Mouse (Mus musculus): ENCODE data around the gene Knop1. TPM values are rescaled to one million over a fixed set of nuclear protein-coding genes. Genes with fewer than 3 reads are reported as not detected.
A peak's percentile ranks its signal among the peaks of the same experiment; 100 is the strongest.

The Knop1 gene
- polyA plus RNA-seq, 1 experiment from 2014 or later, result 138 TPM

- H3K27me3 ChIP-seq, result no peaks in the 10 kb centered on the region
- no peaks in the 10 kb centered on the region for H3K9me3 ChIP-seq (replicated peaks)
- no peak overlapping the region for H3K27ac ChIP-seq
- H3K4me3 ChIP-seq (replicated peaks), result no peak overlapping the region
- no peak for ATAC-seq (replicated peaks; ENCODE audit: low FRiP score)
- no peaks in the 10 kb centered on the region for H3K4me1 ChIP-seq
- H3K9ac ChIP-seq, result no peak overlapping the region
- 89% methylated on average over 3 of the region's 3 CpGs for WGBS
- H3K4me2 ChIP-seq, result no peak overlapping the region
- H3K36me3 ChIP-seq, result no peaks in the 10 kb centered on the region
Measured at GRCm38 (mm10) chr7:118879466-118880029, 23.5 kb upstream of the Knop1 start.

GRCm38 (mm10) chr7:118865362-118865761 lies 9.3 kb upstream of the Knop1 start:
- H3K27me3 ChIP-seq, result no peaks in the 10 kb centered on the region
- 55% methylated on average over 2 of the region's 2 CpGs for WGBS

DNA sequence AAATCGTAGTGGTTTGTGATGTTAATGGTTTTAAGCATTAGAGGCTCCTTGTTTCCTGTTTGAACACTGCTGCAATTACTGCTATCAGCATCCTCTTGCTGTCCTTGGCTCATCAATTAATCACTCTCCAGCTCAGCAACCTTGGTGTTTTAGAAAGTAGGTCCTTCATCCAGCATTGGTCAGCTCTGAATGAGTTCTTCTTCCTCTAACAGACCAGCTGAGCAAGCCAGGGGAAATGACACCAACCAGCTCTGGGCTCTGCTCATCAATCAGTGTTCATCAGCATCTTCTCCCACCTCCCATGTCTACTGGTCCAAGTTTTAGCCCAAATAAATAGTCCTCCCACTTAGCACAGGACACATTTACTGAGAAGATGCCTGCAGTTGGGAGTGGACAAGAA lies 2.6 kb upstream of the Knop1 start:
- Histone ChIP-seq H3K27me3 (no peaks in the 10 kb centered on the region), H3K9ac (no peak overlapping the region)
- no peak for ATAC-seq (replicated peaks; ENCODE audit: low FRiP score)

More at GRCm38 (mm10) chr7:118865362-118865761, 9.3 kb upstream of the Knop1 start:
- ATAC-seq (replicated peaks; ENCODE audit: low FRiP score), result no peak
- Histone ChIP-seq H3K9ac (no peak overlapping the region), H3K27ac (no peak overlapping the region), H3K4me3 (replicated peaks) (no peak overlapping the region), H3K9me3 (replicated peaks) (no peaks in the 10 kb centered on the region), H3K4me2 (no peak overlapping the region), H3K4me1 (no peaks in the 10 kb centered on the region), H3K36me3 (no peaks in the 10 kb centered on the region)

GRCm38 (mm10) chr7:118855171-118855876 lies 730 bp downstream of the Knop1 start, which contains the start of gene Iqck:
Iqck (plus strand) TSS chr7:118855752.
- H3K4me2 ChIP-seq, result peak within 1 kb of the TSS; percentile 70
- peak within 1 kb of the TSS; percentile 96 for H3K4me3 ChIP-seq (replicated peaks)
- peaks cover 32% of the 10 kb centered on the region for H3K36me3 ChIP-seq
- no peaks in the 10 kb centered on the region for H3K27me3 ChIP-seq
- H3K9me3 ChIP-seq (replicated peaks), result no peaks in the 10 kb centered on the region
- peaks cover 25% of the 10 kb centered on the region for H3K4me1 ChIP-seq
- peak within 1 kb of the TSS; percentile 68 for H3K9ac ChIP-seq
- peak; percentile 96 for ATAC-seq (replicated peaks; ENCODE audit: low FRiP score)
- H3K27ac ChIP-seq, result peak within 1 kb of the TSS; percentile 85
- under 1% methylated on average over 55 of the region's 57 CpGs for WGBS

More for the DNA sequence above, 2.6 kb upstream of the Knop1 start:
- Histone ChIP-seq H3K4me1 (peaks cover 19% of the 10 kb centered on the region), H3K27ac (no peak overlapping the region), H3K36me3 (no peaks in the 10 kb centered on the region), H3K4me3 (replicated peaks) (no peak overlapping the region), H3K9me3 (replicated peaks) (no peaks in the 10 kb centered on the region), H3K4me2 (no peak overlapping the region)
- WGBS, result 86% methylated on average over 1 of the region's 1 CpGs

- no peaks in the 10 kb centered on the region for H3K27me3 ChIP-seq
- H3K4me1 ChIP-seq, result peaks cover 29% of the 10 kb centered on the region
- peak overlapping the region; percentile 68 for H3K9ac ChIP-seq
- ATAC-seq (replicated peaks; ENCODE audit: low FRiP score), result no peak
- peak overlapping the region; percentile 85; the same call in 1 of the 2 replicates for H3K27ac ChIP-seq
- 11% methylated on average over 3 of the region's 3 CpGs for WGBS
- no peaks in the 10 kb centered on the region for H3K9me3 ChIP-seq (replicated peaks)
- H3K4me3 ChIP-seq (replicated peaks), result peak overlapping the region; percentile 96
- peaks cover 39% of the 10 kb centered on the region for H3K36me3 ChIP-seq
- H3K4me2 ChIP-seq, result peak overlapping the region; percentile 70
Measured at GRCm38 (mm10) chr7:118854606-118855005, 1.4 kb downstream of the Knop1 start.

GRCm38 (mm10) chr7:118852611-118853010 lies 3.4 kb downstream of the Knop1 start:
- peaks cover 59% of the 10 kb centered on the region for H3K36me3 ChIP-seq
- 86% methylated on average over 4 of the region's 4 CpGs for WGBS

GRCm38 (mm10) chr7:118851571-118851970 lies 4.5 kb downstream of the Knop1 start:
- peaks cover 34% of the 10 kb centered on the region for H3K4me1 ChIP-seq
- H3K9me3 ChIP-seq (replicated peaks), result no peaks in the 10 kb centered on the region
- H3K27me3 ChIP-seq, result no peaks in the 10 kb centered on the region
- H3K4me3 ChIP-seq (replicated peaks), result no peak overlapping the region
- H3K36me3 ChIP-seq, result peaks cover 69% of the 10 kb centered on the region
- no peak overlapping the region for H3K9ac ChIP-seq
- no peak overlapping the region for H3K27ac ChIP-seq
- 92% methylated on average over 7 of the region's 7 CpGs for WGBS
- no peak for ATAC-seq (replicated peaks; ENCODE audit: low FRiP score)
- H3K4me2 ChIP-seq, result no peak overlapping the region

More at GRCm38 (mm10) chr7:118852611-118853010, 3.4 kb downstream of the Knop1 start:
- no peak for ATAC-seq (replicated peaks; ENCODE audit: low FRiP score)
- no peaks in the 10 kb centered on the region for H3K9me3 ChIP-seq (replicated peaks)
- peaks cover 34% of the 10 kb centered on the region for H3K4me1 ChIP-seq
- H3K9ac ChIP-seq, result no peak overlapping the region
- H3K4me2 ChIP-seq, result no peak overlapping the region
- peak overlapping the region; percentile 27; the same call in 1 of the 2 replicates for H3K27ac ChIP-seq
- H3K27me3 ChIP-seq, result no peaks in the 10 kb centered on the region
- H3K4me3 ChIP-seq (replicated peaks), result no peak overlapping the region

DNA sequence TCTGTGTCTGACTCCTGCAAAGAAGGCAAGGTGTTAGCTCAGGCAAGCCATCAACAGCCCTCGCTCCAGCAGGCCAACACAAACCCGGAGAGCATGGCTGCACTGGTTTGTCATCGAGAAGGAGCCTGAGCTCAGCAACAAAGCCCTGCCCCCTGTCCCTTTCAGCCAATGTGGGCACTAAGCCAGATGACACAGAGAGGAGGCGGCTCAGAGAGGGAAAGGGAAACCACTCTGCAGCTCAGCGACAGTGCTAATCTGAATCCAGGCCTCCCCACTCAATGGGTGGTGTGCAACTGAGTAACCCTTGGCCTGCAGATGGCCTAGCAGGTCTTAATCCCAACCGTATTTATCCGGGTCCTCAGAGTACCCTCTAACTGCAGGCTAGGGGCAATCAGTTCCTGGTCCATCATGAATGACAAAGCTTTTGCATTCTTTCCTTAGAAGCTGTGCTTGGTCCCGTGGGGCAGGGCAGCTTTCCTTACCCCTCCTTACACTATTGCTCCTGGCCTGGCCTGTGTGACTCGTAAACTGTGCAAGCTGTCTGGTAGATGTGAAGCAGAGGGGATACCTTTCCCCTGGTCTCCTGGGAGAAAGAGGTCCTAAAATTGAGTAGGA lies 5.3 kb downstream of the Knop1 start:
- Histone ChIP-seq H3K9me3 (replicated peaks) (no peaks in the 10 kb centered on the region), H3K4me1 (peaks cover 29% of the 10 kb centered on the region), H3K27ac (peak overlapping the region; percentile 77; the same call in 1 of the 2 replicates), H3K27me3 (no peaks in the 10 kb centered on the region), H3K36me3 (peaks cover 77% of the 10 kb centered on the region), H3K4me3 (replicated peaks) (no peak overlapping the region), H3K9ac (no peak overlapping the region), H3K4me2 (no peak overlapping the region)
- ATAC-seq (replicated peaks; ENCODE audit: low FRiP score), result no peak
- WGBS, result 76% methylated on average over 9 of the region's 9 CpGs

DNA sequence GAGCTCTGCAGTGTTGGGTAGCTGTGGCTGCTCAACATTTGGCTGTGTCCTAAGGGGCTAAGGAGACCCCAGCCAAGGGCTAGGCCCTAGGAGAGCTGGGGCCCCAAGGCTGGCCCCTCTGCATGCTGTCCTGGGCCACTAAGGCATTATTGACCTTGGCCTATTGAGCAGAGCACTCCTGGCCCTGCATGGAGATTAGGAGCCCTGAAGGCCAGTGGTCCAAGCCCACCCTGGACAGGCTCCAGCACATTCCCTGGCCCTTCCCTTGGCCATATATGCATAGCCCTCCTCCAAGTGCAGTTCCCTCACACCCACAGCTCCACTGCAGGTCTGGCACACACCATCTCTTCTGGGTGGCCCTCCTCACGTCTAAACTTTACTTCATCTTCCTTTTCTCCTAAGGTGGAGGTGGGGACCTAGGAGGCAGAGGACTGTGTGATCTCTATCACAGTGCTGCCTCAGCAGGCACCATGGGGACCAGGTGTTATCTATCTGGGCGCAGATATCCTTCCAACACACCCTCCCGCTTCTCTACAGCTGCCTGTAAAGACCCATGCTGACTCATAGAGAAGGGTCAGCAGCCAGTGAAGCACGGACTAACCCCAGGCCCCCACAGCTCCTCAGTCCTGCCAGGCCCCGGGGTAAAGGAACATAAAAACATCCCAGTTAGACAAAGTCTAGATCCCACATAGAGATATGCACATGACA lies 6.4 kb downstream of the Knop1 start:
- WGBS, result 56% methylated on average over 5 of the region's 5 CpGs
- Histone ChIP-seq H3K4me2 (no peak overlapping the region), H3K27ac (peak overlapping the region; percentile 77), H3K9me3 (replicated peaks) (no peaks in the 10 kb centered on the region), H3K4me1 (peaks cover 26% of the 10 kb centered on the region), H3K4me3 (replicated peaks) (no peak overlapping the region), H3K27me3 (no peaks in the 10 kb centered on the region), H3K36me3 (peaks cover 88% of the 10 kb centered on the region), H3K9ac (no peak overlapping the region)
- peak; percentile 9; the same call in 1 of the 2 replicates for ATAC-seq (replicated peaks; ENCODE audit: low FRiP score)

DNA sequence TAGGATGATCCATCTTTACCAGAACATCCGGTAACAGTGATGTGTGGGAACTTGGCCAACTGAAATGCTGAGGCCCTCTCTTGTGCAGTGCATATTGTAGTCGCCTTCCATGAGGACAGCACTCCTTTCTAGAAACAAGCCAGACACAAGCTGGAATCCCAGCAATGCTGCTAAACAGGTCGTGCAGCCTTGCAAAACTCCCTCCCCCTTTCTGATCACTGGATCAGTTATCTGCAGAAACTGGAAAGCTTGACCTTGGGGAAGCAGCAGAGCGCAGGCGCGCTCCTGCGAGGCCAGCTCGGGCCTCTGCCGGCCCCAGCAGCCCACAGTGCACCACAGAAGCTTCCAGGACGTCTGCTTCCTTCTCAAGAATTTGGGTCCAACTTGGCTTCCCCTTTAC lies 7.3 kb downstream of the Knop1 start:
- H3K4me1 ChIP-seq, result peaks cover 17% of the 10 kb centered on the region
- H3K9me3 ChIP-seq (replicated peaks), result no peaks in the 10 kb centered on the region
- 67% methylated on average over 10 of the region's 10 CpGs for WGBS
- no peak overlapping the region for H3K4me2 ChIP-seq
- H3K27me3 ChIP-seq, result no peaks in the 10 kb centered on the region
- H3K27ac ChIP-seq, result peak overlapping the region; percentile 77
- no peak overlapping the region for H3K4me3 ChIP-seq (replicated peaks)
- H3K36me3 ChIP-seq, result peaks cover 97% of the 10 kb centered on the region
- no peak overlapping the region for H3K9ac ChIP-seq
- peak; percentile 63 for ATAC-seq (replicated peaks; ENCODE audit: low FRiP score)

DNA sequence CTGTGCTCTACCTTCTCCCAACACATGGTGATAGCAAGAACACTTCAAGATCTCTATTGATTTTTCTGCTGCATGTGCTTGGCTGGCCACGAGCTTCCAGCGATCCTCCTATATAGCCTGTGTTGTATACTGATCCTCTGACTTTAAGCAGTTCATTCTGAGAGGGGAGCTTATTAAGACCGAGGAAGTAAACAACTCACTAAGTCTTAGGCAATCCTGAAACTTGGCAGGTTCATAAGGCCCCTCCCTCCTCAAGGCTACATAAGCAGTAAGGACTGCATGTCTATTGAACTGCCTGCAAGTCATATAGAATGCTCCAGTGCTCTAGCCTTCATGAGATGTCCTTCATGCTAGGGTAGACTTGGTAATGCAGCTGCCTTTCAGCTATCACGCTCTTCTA lies 9.7 kb downstream of the Knop1 start:
- Histone ChIP-seq H3K9me3 (replicated peaks) (no peaks in the 10 kb centered on the region), H3K4me1 (peaks cover 9% of the 10 kb centered on the region), H3K4me2 (no peak overlapping the region), H3K27ac (no peak overlapping the region), H3K9ac (no peak overlapping the region), H3K36me3 (peaks cover 100% of the 10 kb centered on the region), H3K27me3 (no peaks in the 10 kb centered on the region), H3K4me3 (replicated peaks) (no peak overlapping the region)
- 94% methylated on average over 4 of the region's 4 CpGs for WGBS
- no peak for ATAC-seq (replicated peaks; ENCODE audit: low FRiP score)

GRCm38 (mm10) chr7:118845141-118845540 lies 10.9 kb downstream of the Knop1 start:
- peaks cover 100% of the 10 kb centered on the region for H3K36me3 ChIP-seq
- no peak overlapping the region for H3K4me3 ChIP-seq (replicated peaks)
- no peak overlapping the region for H3K4me2 ChIP-seq
- H3K9ac ChIP-seq, result no peak overlapping the region
- 75% methylated on average over 5 of the region's 5 CpGs for WGBS
- peaks cover 9% of the 10 kb centered on the region for H3K4me1 ChIP-seq
- no peak overlapping the region for H3K27ac ChIP-seq
- no peaks in the 10 kb centered on the region for H3K27me3 ChIP-seq
- no peaks in the 10 kb centered on the region for H3K9me3 ChIP-seq (replicated peaks)
- ATAC-seq (replicated peaks; ENCODE audit: low FRiP score), result no peak
